Comparison of ENCODE assay signal across 23 mouse cellular contexts in genomic region chr7:139017249-139017903, GRCm38 (mm10).
DNase-seq lines count a peak whose midpoint lies in the region; ATAC-seq and TF ChIP-seq lines count a peak whose summit lies in the region.
"Had no signal": no experiment of that assay in that cellular context is flagged by ENCODE, and none has a peak within 500 bp of the region (broad histone marks: within the 10 kb centered on the region; RNA-seq: fewer than 3 reads in every experiment).

No protein-coding gene starts in this region.

- 0 out of 2 replicates have a peak overlapping the region, but pooled peaks have one; percentile 4 for H3K27ac ChIP-seq in forebrain, embryonic 10.5 days
- H3K27ac ChIP-seq in forebrain, embryonic 15.5 days (replicated peaks) = no peak overlapping the region
- H3K27ac ChIP-seq in hindbrain, postnatal 0 days = no peak overlapping the region; the same call in 1 of the 2 replicates
- H3K27ac ChIP-seq in hindbrain, embryonic 14.5 days = no peak overlapping the region
- H3K27ac ChIP-seq in midbrain, embryonic 16.5 days (ENCODE audit: low read length) = peak overlapping the region; percentile 53
- H3K27ac ChIP-seq: heart, embryonic 15.5 days; limb, embryonic 15.5 days; liver, embryonic 15.5 days had no signal

- 79% methylated on average over 15 of the region's 15 CpGs for WGBS in forebrain, embryonic 10.5 days
- WGBS in forebrain, embryonic 15.5 days = 66% methylated on average over 15 of the region's 15 CpGs
- 50% methylated on average over 15 of the region's 15 CpGs for WGBS in hindbrain, postnatal 0 days
- 63% methylated on average over 15 of the region's 15 CpGs for whole genome bisulfite sequencing in hindbrain, embryonic 14.5 days
- 55% methylated on average over 15 of the region's 15 CpGs for WGBS in midbrain, embryonic 16.5 days

- no peaks in the 10 kb centered on the region for H3K9me3 ChIP-seq in forebrain, embryonic 10.5 days
- no peaks in the 10 kb centered on the region for H3K9me3 ChIP-seq in forebrain, embryonic 15.5 days
- H3K9me3 ChIP-seq in hindbrain, postnatal 0 days (ENCODE audit: low read length) = no peaks in the 10 kb centered on the region
- no peaks in the 10 kb centered on the region for H3K9me3 ChIP-seq in hindbrain, embryonic 14.5 days (ENCODE audit: control insufficient read depth, low read length)
- no peaks in the 10 kb centered on the region for H3K9me3 ChIP-seq in midbrain, embryonic 16.5 days (replicated peaks; ENCODE audit: control insufficient read depth, low read length, poor library complexity, severe bottlenecking)
- H3K9me3 ChIP-seq: heart, embryonic 15.5 days; limb, embryonic 15.5 days; liver, embryonic 15.5 days; megakaryocyte, embryonic 14.5 days; neural tube, embryonic 13.5 days had no signal

- H3K27me3 ChIP-seq in forebrain, embryonic 10.5 days (ENCODE audit: poor library complexity, severe bottlenecking) = 0 out of 2 replicates have a peak, but pooled peaks cover 7% of the 10 kb centered on the region
- no peaks in the 10 kb centered on the region for H3K27me3 ChIP-seq in forebrain, embryonic 15.5 days
- no peaks in the 10 kb centered on the region for H3K27me3 ChIP-seq in hindbrain, postnatal 0 days (ENCODE audit: insufficient read depth, low read length)
- no peaks in the 10 kb centered on the region for H3K27me3 ChIP-seq in hindbrain, embryonic 14.5 days (ENCODE audit: control insufficient read depth, insufficient read depth, low read length)
- no peaks in the 10 kb centered on the region for H3K27me3 ChIP-seq in midbrain, embryonic 16.5 days (ENCODE audit: control insufficient read depth, insufficient read depth, low read depth, low read length)
- H3K27me3 ChIP-seq: liver, embryonic 15.5 days had no signal

- DNase-seq in forebrain, embryonic 10.5 days (ENCODE audit: extremely low spot score, low spot score) = no peak
- peak; percentile 48 for DNase-seq in hindbrain, postnatal 0 days (ENCODE audit: low spot score)
- DNase-seq in hindbrain, embryonic 14.5 days (ENCODE audit: low spot score) = no peak
- no peak for DNase-seq in gastrocnemius, postnatal 10 days
- no peak for DNase-seq in left cerebral cortex, adult 11 months (ENCODE audit: low spot score)
- DNase-seq: adrenal gland, postnatal 14 days; cerebellum, adult 18-20 months; cerebellum, postnatal 25 days; gastrocnemius, postnatal 14 days; kidney, postnatal 36 days; right cerebral cortex, adult 18-20 months; thymus, postnatal 36 days had no signal

- H3K4me2 ChIP-seq in forebrain, embryonic 15.5 days (replicated peaks) = no peak overlapping the region
- no peak overlapping the region for H3K4me2 ChIP-seq in hindbrain, postnatal 0 days (ENCODE audit: low read depth, low read length)
- H3K4me2 ChIP-seq in hindbrain, embryonic 14.5 days (replicated peaks) = no peak overlapping the region
- no peak overlapping the region for H3K4me2 ChIP-seq in midbrain, embryonic 16.5 days (ENCODE audit: low read length)
- H3K4me2 ChIP-seq: heart, embryonic 15.5 days; limb, embryonic 15.5 days; liver, embryonic 15.5 days; neural tube, embryonic 13.5 days had no signal

- no peak for ATAC-seq in forebrain, embryonic 15.5 days (replicated peaks)
- ATAC-seq in hindbrain, postnatal 0 days = no peak
- ATAC-seq in hindbrain, embryonic 14.5 days (ENCODE audit: low FRiP score) = no peak
- ATAC-seq in common myeloid progenitor, adult 5-6 weeks (replicated peaks; ENCODE audit: low read depth, poor library complexity, severe bottlenecking) = peak; percentile 56
- 0 out of 2 replicates have a peak, but pooled peaks have one; percentile 30 for ATAC-seq in midbrain, embryonic 16.5 days
- ATAC-seq: intestine, embryonic 16.5 days; lung, postnatal 0 days had no signal

- H3K4me1 ChIP-seq in forebrain, embryonic 10.5 days = peaks cover 32% of the 10 kb centered on the region
- 0 out of 2 replicates have a peak, but pooled peaks cover 5% of the 10 kb centered on the region for H3K4me1 ChIP-seq in forebrain, embryonic 15.5 days
- H3K4me1 ChIP-seq in hindbrain, postnatal 0 days (ENCODE audit: insufficient read depth, low read length) = no peaks in the 10 kb centered on the region
- H3K4me1 ChIP-seq in hindbrain, embryonic 14.5 days (replicated peaks; ENCODE audit: control insufficient read depth, insufficient read depth, low read length) = no peaks in the 10 kb centered on the region
- peaks cover 5% of the 10 kb centered on the region; the same call in 1 of the 2 replicates for H3K4me1 ChIP-seq in midbrain, embryonic 16.5 days (ENCODE audit: control insufficient read depth, insufficient read depth, low read length)
- H3K4me1 ChIP-seq: liver, embryonic 15.5 days had no signal

- H3K36me3 ChIP-seq in forebrain, embryonic 10.5 days (replicated peaks) = no peaks in the 10 kb centered on the region
- no peaks in the 10 kb centered on the region for H3K36me3 ChIP-seq in forebrain, embryonic 15.5 days
- no peaks in the 10 kb centered on the region; the same call in 1 of the 2 replicates for H3K36me3 ChIP-seq in hindbrain, postnatal 0 days (ENCODE audit: insufficient read depth, low read length)
- no peaks in the 10 kb centered on the region; the same call in 1 of the 2 replicates for H3K36me3 ChIP-seq in hindbrain, embryonic 14.5 days (replicated peaks; ENCODE audit: control insufficient read depth, insufficient read depth)
- no peaks in the 10 kb centered on the region for H3K36me3 ChIP-seq in midbrain, embryonic 16.5 days (ENCODE audit: control insufficient read depth, insufficient read depth, low read length)
- H3K36me3 ChIP-seq: G1E; heart, embryonic 15.5 days; limb, embryonic 15.5 days; liver, embryonic 15.5 days; neural tube, embryonic 13.5 days had no signal

- H3K9ac ChIP-seq in forebrain, embryonic 15.5 days (replicated peaks) = no peak overlapping the region
- H3K9ac ChIP-seq in hindbrain, postnatal 0 days (replicated peaks; ENCODE audit: low read length) = no peak overlapping the region
- no peak overlapping the region for H3K9ac ChIP-seq in hindbrain, embryonic 14.5 days
- H3K9ac ChIP-seq in midbrain, embryonic 16.5 days (ENCODE audit: low read depth, low read length) = no peak overlapping the region
- H3K9ac ChIP-seq: heart, embryonic 15.5 days; limb, embryonic 15.5 days; liver, embryonic 15.5 days; neural tube, embryonic 13.5 days had no signal

- no peak overlapping the region for H3K4me3 ChIP-seq in forebrain, embryonic 10.5 days
- no peak overlapping the region for H3K4me3 ChIP-seq in forebrain, embryonic 15.5 days
- no peak overlapping the region for H3K4me3 ChIP-seq in hindbrain, postnatal 0 days (ENCODE audit: low read length)
- H3K4me3 ChIP-seq in hindbrain, embryonic 14.5 days (replicated peaks; ENCODE audit: low read length) = no peak overlapping the region
- no peak overlapping the region for H3K4me3 ChIP-seq in midbrain, embryonic 16.5 days (ENCODE audit: low read depth, low read length)
- H3K4me3 ChIP-seq: heart, embryonic 15.5 days; limb, embryonic 15.5 days; liver, embryonic 15.5 days; megakaryocyte, embryonic 14.5 days; neural tube, embryonic 13.5 days had no signal

- no peak for TF ChIP-seq CTCF in hindbrain, postnatal 0 days (IDR thresholded peaks at IDR 0.05; ENCODE audit: low read depth)

Comparison
In these comparisons a context has a peak if more than half of its experiments do, and no peak if none do; other contexts are left out.
1. H3K27ac ChIP-seq: peak in forebrain, embryonic 10.5 days (single experiment) and midbrain, embryonic 16.5 days (single experiment); none in forebrain, embryonic 15.5 days (single experiment), hindbrain, postnatal 0 days (single experiment) and hindbrain, embryonic 14.5 days (single experiment).
2. ATAC-seq: peak in common myeloid progenitor, adult 5-6 weeks (single experiment) and midbrain, embryonic 16.5 days (single experiment); none in forebrain, embryonic 15.5 days (single experiment), hindbrain, postnatal 0 days (single experiment) and hindbrain, embryonic 14.5 days (single experiment).